Mouse (Mus musculus): Measurements from ENCODE around the gene Dpp8. TPM values are rescaled to one million over a fixed set of nuclear protein-coding genes. Genes with fewer than 3 reads are reported as not detected.

The Dpp8 gene
- polyA plus RNA-seq, 1 experiment = 77.6 TPM

DNA sequence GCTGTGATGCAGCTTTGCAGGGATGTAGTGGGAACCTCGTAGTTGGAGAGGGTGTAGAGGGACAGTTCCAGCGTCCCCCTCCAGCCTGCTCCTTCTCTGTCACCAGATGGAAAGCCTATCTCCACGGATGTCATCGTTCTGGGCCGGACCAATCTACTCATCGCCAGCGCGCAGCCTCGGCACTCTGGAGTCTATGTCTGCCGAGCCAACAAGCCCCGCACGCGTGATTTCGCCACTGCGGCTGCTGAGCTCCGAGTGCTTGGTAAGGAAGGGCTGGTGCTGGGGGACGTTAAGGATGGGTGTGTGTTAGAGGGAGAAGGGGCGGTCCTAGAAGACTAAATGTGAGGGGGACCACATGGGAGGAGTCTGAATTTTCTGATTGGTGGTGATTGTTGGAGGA is 90.3 kb downstream of the Dpp8 start:
- 68% methylated on average over 18 of the region's 18 CpGs for WGBS
- Histone ChIP-seq H3K4me1 (replicated peaks; ENCODE audit: control insufficient read depth, insufficient read depth, low read length) (no peaks in the 10 kb centered on the region; the same call in 1 of the 2 replicates), H3K4me3 (ENCODE audit: control insufficient read depth, insufficient read depth, low read length) (no peak overlapping the region), H3K36me3 (ENCODE audit: control insufficient read depth, insufficient read depth, low read length) (no peaks in the 10 kb centered on the region), H3K27me3 (ENCODE audit: control insufficient read depth, insufficient read depth, low read length) (no peaks in the 10 kb centered on the region; the same call in 1 of the 2 replicates), H3K27ac (ENCODE audit: control insufficient read depth, insufficient read depth, low read length) (no peak overlapping the region)
- no peak for DNase-seq
- TF ChIP-seq CTCF (IDR thresholded peaks at IDR 0.05; ENCODE audit: borderline replicate concordance, control insufficient read depth, extremely low read depth, insufficient read depth, low read length, poor library complexity) = no peak
- TF ChIP-seq POLR2A (IDR thresholded peaks at IDR 0.05; ENCODE audit: control insufficient read depth, extremely low read depth, insufficient read depth, low read length, poor library complexity) = no peak

GRCm38 (mm10) chr9:65123552-65124168 is 91.4 kb downstream of the Dpp8 start:
- peaks cover 5% of the 10 kb centered on the region for H3K4me1 ChIP-seq (replicated peaks; ENCODE audit: control insufficient read depth, insufficient read depth, low read length)
- H3K27ac ChIP-seq (ENCODE audit: control insufficient read depth, insufficient read depth, low read length) = no peak overlapping the region
- DNase-seq = peak; percentile 32
- H3K36me3 ChIP-seq (ENCODE audit: control insufficient read depth, insufficient read depth, low read length) = no peaks in the 10 kb centered on the region
- peak overlapping the region; percentile 14 for H3K4me3 ChIP-seq (ENCODE audit: control insufficient read depth, insufficient read depth, low read length)
- TF ChIP-seq CTCF (IDR thresholded peaks at IDR 0.05; ENCODE audit: borderline replicate concordance, control insufficient read depth, extremely low read depth, insufficient read depth, low read length, poor library complexity) (peak; percentile 74; the same call in 1 of the 2 replicates), POLR2A (IDR thresholded peaks at IDR 0.05; ENCODE audit: control insufficient read depth, extremely low read depth, insufficient read depth, low read length, poor library complexity) (no peak)
- H3K27me3 ChIP-seq (ENCODE audit: control insufficient read depth, insufficient read depth, low read length) = no peaks in the 10 kb centered on the region; the same call in 1 of the 2 replicates
- WGBS = 7% methylated on average over 48 of the region's 48 CpGs

DNA sequence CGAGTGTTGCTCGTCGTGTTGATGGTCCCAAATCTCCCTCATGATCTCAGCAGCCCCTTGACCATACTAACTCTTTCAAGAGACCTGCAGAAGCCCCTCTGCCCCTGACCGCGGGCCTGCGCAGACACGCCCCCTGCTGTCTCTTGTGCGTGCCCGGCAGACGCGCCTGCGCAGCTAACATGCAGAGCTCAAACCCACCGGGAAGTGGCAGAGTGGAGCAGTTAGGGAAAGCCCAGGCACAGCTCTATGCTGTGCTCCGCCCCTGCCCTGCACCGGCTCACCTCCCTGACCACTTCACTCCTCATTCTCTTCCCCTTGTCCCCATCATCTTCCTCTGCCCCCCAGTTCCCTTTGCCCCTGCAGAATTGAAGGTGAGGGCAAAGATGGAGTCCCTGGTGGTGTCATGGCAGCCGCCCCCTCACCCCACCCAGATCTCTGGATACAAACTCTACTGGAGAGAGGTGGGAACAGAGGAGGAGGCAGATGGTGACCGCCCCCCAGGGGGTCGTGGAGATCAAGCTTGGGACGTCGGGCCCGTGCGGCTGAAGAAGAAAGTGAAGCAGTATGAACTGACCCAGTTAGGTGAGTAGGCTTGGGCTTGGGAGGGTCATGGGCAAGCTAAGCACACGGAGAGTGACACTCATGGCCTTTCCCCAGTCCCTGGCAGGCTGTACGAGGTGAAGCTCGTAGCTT is 96.1 kb downstream of the Dpp8 start:
- no peak overlapping the region for H3K4me3 ChIP-seq (ENCODE audit: control insufficient read depth, insufficient read depth, low read length)
- TF ChIP-seq POLR2A (IDR thresholded peaks at IDR 0.05; ENCODE audit: control insufficient read depth, extremely low read depth, insufficient read depth, low read length, poor library complexity) = no peak
- peak; percentile 43; the same call in 1 of the 2 replicates for TF ChIP-seq CTCF (IDR thresholded peaks at IDR 0.05; ENCODE audit: borderline replicate concordance, control insufficient read depth, extremely low read depth, insufficient read depth, low read length, poor library complexity)
- H3K4me1 ChIP-seq (replicated peaks; ENCODE audit: control insufficient read depth, insufficient read depth, low read length) = peaks cover 5% of the 10 kb centered on the region
- WGBS = 21% methylated on average over 25 of the region's 25 CpGs
- H3K27ac ChIP-seq (ENCODE audit: control insufficient read depth, insufficient read depth, low read length) = no peak overlapping the region
- DNase-seq = peak; percentile 68
- no peaks in the 10 kb centered on the region; the same call in 1 of the 2 replicates for H3K27me3 ChIP-seq (ENCODE audit: control insufficient read depth, insufficient read depth, low read length)
- no peaks in the 10 kb centered on the region for H3K36me3 ChIP-seq (ENCODE audit: control insufficient read depth, insufficient read depth, low read length)

DNA sequence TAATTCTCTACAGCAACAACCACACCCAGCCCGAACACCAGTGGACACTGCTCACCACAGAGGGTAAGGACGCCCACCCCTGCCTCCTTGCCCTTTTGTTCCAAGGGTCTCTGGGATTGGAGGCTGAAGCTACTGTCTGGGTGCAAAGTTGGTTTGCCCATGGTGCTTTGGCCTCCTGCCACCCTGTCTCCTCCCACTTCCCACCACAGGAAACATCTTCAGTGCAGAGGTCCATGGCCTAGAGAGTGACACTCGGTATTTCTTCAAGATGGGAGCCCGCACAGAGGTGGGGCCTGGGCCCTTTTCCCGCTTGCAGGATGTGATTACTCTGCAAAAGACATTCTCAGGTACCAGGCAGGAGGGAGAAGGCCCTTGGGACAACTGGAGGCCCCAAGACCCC is 99.5 kb downstream of the Dpp8 start:
- 24% methylated on average over 5 of the region's 5 CpGs for WGBS

More for the DNA sequence above, 99.5 kb downstream of the Dpp8 start:
- Histone ChIP-seq H3K27me3 (ENCODE audit: control insufficient read depth, insufficient read depth, low read length) (no peaks in the 10 kb centered on the region), H3K4me3 (ENCODE audit: control insufficient read depth, insufficient read depth, low read length) (no peak overlapping the region), H3K4me1 (replicated peaks; ENCODE audit: control insufficient read depth, insufficient read depth, low read length) (peaks cover 5% of the 10 kb centered on the region), H3K27ac (ENCODE audit: control insufficient read depth, insufficient read depth, low read length) (no peak overlapping the region), H3K36me3 (ENCODE audit: control insufficient read depth, insufficient read depth, low read length) (no peaks in the 10 kb centered on the region)
- no peak for DNase-seq
- no peak for TF ChIP-seq CTCF (IDR thresholded peaks at IDR 0.05; ENCODE audit: borderline replicate concordance, control insufficient read depth, extremely low read depth, insufficient read depth, low read length, poor library complexity)

Other genes starting within 250 kb of the Dpp8 start
- 10.9 and 12.3 TPM in 2 replicates for gene Dennd4a, start 221.1 kb upstream of the Dpp8 start, polyA plus RNA-seq (2012; rRNA removed)
- gene Slc24a1, start 80.8 kb upstream of the Dpp8 start, polyA plus RNA-seq (2012; rRNA removed) = 0.05 TPM in 1 of 2 replicates, not detected in the other
- 24.0 and 28.3 TPM in 2 replicates for gene Ints14, start 71.5 kb upstream of the Dpp8 start, polyA plus RNA-seq (2012; rRNA removed)
- 32.5 and 35.3 TPM in 2 replicates for gene Hacd3, start 10.7 kb upstream of the Dpp8 start, polyA plus RNA-seq (2012; rRNA removed)
- gene Igdcc4, start 69.1 kb downstream of the Dpp8 start, polyA plus RNA-seq (2012; rRNA removed) = 8.9 and 11.7 TPM in 2 replicates
- 0.07 and 0.13 TPM in 2 replicates for gene Igdcc3, start 108.8 kb downstream of the Dpp8 start, polyA plus RNA-seq (2012; rRNA removed)
- gene Parp16, start 162.9 kb downstream of the Dpp8 start, polyA plus RNA-seq (2012; rRNA removed) = 9.3 and 17.1 TPM in 2 replicates
- gene Cilp, start 232.8 kb downstream of the Dpp8 start, polyA plus RNA-seq (2012; rRNA removed) = 1.8 and 2.0 TPM in 2 replicates